Mouse (Mus musculus): ENCODE measurements around the gene B430306N03Rik. TPM values are rescaled to one million over a fixed set of nuclear protein-coding genes. Genes with fewer than 3 reads are reported as not detected.
"Not testable (repeated sequence)": the region's sequence is repeated elsewhere in the genome, so short reads cannot be mapped to it uniquely, and the experiment has no call there.

B430306N03Rik gene
- total RNA-seq, 2 experiments from 2014 or later: 0.05 to 0.34 TPM

DNA sequence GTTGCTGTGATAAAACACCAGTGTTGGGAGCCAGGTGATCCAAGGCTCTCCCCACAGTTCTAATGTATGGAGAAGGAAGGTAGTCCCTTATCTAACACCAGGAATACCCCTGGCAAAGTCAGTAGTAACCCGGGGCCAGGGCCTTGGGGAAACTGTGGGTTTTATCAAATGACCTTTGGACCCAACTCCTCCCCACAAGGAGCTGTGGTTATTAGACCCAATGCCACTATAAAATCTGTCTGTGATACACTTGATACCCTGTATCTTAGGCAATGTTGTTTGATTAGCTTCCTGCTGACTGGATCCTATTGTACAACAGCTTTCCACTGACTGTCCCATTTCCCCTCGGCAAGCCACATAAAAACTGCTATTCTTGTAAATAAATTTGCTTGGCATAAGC is 3.8 kb upstream of the B430306N03Rik start:
- no peak for DNase-seq

DNA sequence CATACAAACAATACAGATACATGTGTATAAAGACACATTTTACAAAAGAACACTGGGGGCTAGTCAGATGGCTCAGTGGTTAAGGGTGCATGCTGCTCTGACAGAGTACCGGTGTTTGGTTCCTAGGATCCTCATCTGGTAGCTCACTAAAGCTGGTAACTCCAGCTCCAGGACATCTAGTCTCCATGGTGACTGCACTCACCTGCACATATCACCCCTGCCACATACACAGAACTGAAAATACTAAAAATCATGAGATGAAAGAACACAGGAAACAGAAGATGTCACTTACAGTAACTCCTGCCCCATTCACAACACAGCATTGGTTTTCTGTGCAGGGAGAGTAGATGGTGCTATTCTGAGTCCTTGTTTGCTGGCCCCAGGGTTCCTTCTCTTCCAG is 2.7 kb downstream of the B430306N03Rik start:
- DNase-seq: no peak

DNA sequence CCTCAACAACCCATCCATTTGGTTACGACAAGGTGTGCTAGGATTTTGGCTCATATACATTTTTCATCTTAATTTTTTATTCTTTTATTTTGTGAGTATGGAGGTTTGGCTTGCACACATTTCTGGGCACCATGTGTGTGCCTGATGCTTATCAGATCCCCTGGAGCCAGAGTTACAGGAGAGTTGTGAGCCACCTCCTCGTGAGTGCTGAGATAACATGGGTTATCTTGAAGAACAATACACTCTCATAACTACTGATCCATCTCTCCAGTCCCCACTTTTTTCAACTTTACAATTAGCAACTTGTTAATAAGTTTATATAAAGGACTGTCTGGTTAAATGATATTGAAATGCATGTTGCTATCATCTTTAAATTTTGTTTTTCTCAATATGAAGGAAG is 5.3 kb downstream of the B430306N03Rik start:
- DNase-seq: no peak

DNA sequence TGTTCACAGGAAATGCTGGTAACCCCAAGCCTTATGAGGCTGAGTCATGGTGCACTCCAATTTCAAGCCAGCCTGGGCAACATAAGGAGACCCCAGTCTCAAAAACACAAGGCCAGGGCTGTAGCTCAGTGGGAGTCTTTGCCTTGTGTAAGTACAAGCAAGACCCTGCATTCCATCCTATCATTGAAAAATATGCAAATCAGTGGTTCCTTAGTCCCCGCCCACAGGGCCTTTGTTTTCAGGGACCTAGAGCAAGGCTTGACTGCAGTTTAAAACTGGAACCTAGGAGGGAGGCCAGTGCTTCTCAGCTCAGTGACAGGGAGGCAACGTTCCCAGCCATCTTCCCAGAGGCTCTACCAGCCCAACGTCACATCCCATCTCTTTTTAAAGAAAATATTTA is 7.3 kb downstream of the B430306N03Rik start:
- no peak for DNase-seq

DNA sequence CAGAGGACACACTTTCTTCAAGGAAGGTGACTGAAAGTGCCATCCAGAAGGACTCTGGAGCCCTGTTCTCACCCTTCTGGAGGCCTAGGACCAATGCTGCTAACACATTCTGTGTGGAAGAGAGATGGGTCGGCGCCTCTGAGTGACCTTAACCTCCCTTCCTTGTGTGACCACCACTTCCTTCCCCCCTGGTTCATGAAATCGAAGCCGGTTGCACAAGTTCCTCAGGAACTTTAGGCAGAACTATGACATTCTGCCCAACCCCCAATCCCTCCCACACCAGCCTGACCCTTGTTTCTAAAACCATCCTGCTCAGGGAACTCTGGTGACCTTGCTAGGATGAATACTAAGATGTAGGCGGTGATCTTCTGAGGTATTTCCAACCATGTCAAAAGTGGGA is 8.3 kb downstream of the B430306N03Rik start:
- DNase-seq: no peak

DNA sequence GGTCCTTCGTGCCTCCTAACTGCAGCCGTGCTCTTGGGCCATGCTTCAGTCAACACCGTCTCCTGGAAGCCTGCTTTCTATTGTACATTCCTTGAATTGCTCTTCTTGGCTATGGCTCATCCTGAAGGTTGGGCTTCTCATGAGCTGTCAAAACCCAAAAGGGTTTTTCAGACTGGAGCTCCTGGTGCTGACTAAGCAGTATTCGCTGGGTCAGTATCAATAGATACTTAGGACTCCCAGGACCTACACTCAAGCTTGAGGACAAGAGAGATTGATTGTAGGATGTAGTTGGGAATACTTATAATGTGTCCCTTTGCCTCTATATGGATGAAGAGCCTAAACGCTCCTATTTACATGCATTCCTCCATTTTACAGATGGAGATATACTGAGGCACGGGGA is 9.2 kb downstream of the B430306N03Rik start:
- no peak for DNase-seq

DNA sequence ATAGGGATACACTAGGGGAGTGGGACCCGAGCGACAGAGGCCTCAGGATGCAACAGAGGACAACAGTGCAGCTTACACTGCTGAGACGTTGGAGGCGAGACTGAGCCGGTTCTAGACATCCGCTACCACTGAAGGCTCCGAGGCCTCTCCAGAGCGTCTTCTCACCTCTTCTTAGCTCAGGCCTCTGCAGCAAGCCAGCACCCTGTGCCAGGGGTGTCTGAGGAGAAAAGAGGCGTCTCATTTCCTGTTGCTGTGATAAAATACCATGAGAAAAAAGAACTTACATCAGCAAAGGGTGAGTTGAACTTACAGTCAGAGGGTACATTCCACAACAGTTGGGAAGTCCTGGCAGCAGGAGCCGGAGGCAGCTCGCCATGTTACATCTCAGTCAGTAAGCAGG is 9.7 kb downstream of the B430306N03Rik start:
- DNase-seq: no peak

DNA sequence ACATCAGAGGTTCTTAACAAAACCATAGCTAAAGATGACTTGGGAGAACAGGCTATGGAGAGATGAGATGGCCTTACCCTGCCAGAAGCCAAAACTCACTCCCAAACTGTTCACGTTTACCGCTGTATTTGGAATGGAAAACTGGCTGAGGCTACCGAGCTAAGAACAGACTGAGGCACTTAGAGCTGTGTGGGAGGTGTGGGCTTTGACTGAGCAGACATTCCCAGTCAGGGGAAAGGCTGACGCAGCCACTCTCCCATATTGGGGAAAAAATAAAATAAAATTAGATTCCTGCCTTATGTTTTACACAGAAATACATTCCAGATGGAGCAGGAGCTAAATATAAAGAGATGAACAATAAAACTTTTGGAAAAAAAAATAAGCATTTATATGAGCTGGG is 10.7 kb downstream of the B430306N03Rik start:
- no peak for DNase-seq

DNA sequence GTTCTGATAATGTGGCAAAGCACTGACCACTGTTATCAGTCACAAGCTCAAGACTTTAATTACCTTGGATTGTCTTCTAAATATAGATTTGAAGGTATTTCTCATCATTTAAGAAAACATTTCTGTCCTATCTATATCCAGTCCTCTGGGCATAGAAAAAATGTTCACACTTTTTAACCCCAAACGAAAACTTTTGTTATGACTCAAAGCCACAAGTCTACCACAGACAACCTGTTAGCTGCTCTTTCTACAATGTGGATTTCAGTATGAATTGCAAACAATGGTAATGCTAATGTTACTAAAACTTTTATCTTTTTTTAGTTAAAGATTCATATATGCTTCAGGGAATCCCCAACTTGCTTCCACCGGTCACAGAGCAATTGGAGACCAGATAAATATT is 16.6 kb downstream of the B430306N03Rik start:
- DNase-seq: no peak

DNA sequence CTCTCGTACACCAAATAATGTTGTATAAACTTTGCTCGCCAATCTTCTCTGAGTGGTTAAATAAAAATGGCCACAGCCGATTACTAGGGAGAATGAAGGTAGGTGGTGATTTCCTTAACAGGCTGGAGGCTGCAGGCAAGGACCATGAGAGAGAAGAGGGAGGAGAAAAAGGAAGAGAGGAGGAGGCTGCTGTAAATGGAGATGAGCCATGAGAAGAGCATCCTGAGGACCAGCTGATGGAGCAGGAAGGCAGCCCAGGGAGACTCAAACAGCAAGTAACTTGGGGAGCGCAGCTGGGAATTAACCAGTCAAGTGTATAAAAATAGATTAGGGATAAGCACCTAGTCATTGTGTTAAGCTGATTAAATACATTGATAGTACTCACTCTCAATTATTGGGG is 18.2 kb downstream of the B430306N03Rik start:
- no peak for DNase-seq

DNA sequence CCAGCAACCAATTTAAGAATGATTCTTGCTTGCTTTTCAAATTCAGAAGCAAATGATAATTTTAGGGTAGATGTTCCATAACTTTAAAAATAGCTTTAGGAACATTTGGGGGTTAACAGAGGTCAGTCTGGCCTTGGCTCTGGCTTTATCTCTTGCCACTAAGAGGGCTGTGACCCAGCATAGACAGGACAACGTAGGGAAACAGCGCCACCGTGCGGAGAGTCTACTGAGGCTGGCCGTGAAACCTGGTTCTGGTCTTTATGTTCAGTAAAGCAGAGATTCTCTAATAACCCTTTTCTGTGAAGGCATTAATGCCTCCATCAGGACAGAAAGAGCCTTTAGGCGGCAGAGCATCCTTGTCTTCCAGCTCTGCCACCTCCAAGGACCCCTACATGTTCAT is 20.9 kb downstream of the B430306N03Rik start:
- peak; percentile 87 for DNase-seq

DNA sequence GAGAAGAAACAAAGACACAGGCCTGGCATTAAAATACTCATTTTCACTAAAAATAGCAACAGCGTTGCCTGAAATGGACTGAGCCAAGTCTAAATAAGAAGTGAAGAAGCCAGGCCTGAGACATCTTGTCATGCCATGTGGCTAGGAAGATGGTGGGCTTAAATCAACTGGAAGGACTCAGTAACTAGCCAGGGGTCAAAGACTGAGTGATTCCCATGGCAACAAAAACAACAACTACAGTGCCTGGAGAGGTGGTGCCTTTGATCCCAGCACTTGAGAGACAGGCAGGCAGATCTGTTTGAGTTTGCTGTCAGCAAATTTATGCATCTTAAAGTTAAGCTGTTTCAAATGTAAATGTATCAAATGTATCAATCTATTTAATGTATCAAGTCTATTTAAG is 24.3 kb downstream of the B430306N03Rik start:
- no peak for DNase-seq

DNA sequence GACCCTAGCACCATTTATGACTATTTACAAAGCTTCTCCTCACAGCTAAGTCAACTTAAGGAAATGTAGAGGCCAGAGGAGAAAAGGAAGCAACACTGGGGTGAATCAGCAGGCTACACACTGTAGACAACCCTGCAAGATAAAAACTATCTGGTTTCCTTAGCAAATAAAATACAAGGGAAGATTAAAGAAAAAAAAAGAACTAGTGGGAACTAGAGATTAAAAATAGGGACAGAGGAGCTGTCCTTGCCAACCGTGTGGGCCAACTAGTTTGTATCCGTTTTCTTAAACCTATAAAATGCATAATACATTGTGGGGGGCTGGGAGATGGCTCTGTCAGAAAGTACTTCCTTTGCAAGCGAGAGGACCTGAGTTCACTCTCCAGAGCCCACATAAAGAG is 26.0 kb downstream of the B430306N03Rik start:
- DNase-seq: no peak

DNA sequence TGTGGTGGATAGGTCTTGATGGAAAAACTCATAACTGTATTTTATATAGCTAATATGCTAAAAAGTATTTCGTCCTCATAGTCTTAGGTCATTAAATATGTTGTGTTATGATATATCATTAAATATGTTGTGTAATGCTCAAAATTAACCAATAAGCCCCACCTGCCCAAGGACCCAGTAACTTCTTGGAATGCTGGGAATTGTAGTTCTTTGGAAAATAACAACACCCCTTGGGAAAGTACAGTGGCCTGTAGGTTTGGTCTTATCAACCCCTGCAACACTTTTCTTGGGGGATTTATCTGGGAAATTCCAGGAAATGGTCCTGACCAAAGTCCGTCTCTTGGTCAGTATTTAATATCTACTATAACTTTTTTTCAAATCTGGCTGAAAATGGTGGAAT is 27.1 kb downstream of the B430306N03Rik start:
- no peak for DNase-seq

DNA sequence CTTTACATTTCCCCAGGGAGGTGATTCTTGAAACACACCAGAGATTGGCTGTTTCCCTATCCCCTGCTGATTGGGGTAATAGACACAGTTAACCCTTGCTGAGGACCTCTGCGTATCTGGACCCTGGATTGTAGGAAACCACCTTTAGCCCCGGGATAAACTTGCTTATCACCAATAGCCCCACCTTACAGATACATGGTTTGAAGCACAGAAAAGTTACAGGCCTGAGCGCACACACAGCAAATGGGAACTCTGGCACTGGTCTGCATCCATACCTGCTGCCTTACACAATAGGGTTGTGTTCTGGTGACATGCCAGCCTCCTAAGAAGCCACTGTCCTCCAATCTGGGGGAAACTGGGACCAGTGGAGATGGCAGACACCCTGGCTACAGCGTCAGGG is 29.9 kb downstream of the B430306N03Rik start:
- no peak for DNase-seq

DNA sequence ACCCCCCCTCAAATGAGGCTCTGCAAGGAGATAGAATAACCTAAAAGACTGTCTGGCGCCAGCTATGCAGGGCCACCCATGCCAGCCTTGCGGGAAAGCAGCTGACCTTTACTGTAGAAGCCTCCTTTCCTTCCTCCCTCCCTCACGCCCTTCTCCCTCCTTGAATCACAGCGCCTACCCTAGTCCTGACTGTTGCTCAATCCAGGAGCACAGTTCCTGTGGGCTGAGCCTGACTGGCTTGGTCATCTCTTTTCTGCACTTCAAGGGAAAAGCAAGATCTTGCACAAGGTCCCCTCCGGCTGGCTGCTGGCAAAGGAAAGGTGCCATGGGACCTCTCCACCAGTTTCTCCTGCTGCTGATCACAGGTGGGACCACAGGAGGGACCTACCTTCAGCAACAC is 30.3 kb downstream of the B430306N03Rik start, which contains the start of gene Trem2:
TSS of gene Trem2 (plus strand) at position 171 of the 400 bp plus-strand sequence.
- DNase-seq: no peak

DNA sequence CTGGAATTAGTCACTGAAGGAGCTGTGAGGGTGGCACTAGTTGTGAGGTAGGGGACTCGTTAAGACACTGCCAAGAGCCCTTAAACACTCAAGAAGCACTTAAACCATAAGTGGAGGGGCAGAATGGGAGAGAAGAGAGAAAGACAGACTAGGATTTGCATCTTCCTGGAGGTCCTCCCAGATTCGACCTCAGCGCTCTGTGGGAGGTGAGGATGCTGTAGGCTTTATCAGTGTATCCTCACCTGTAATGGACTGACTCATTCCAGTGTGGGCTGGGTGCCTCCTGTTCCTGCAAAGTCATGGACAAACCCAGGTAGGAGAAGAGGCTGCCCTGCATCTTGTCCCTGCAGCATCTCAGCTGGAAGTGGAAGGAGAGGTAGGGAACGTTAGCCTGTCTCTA is 30.9 kb downstream of the B430306N03Rik start:
- DNase-seq: no peak

DNA sequence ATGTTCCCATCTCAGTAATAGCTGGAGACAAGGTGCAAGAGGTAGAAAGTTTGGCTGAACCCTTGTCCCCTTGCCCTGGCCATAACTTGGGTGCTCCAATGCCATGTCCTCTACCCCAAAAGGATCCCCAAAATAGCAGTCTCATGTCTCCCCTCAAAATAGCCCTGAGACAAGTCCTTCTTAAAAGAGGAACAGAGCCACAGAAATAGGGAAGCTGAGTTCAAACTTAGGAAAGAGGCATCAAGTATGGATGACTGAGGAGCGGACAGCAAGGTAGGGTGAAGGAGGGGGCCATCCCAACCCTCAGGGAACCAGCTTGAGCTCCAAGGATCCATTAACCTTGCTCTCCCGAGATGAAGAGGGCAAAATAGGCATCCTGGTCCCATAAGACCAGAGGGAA is 31.3 kb downstream of the B430306N03Rik start:
- DNase-seq: no peak

DNA sequence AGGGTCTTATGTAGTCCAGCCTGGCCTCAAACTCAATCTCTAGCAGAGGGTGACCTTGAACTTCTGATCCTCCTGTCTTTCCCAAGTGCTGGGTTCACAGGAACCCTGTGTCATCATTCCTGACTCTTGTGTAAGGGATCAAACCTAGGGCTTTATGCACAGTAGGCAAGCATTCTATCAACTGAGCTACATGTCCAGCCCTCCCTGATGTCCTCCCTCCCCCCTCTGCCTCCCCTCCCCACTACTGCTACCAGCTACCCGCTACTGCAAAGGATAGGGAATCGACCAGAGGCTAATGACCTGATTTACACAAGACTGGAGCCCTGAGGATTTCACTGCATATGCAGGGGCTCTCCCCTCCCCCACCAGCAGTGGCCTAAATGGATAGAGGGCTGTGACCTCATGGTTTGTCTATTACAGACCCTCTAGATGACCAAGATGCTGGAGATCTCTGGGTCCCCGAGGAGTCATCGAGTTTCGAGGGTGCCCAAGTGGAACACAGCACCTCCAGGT is 34.8 kb downstream of the B430306N03Rik start:
- no peak for DNase-seq

DNA sequence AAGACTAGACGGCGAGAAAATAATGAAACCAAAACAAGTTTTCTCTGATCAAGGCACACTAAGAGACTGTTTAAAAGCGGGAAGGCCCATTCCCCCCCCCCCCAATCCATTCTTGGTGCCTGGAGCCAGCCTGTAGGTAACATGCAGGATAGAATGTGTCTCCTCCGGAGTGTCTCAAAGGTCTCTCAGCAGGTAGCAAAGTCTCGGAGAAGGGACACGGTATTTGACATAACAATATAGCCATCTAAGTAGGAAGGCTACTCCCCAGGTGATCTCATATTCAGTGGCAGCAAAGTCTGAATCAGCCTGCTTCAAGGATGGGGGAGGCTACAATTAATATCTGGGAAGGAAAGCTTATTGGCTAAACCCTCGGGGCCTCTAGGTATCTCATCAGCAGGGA is 37.0 kb downstream of the B430306N03Rik start:
- DNase-seq: not testable (repeated sequence)

DNA sequence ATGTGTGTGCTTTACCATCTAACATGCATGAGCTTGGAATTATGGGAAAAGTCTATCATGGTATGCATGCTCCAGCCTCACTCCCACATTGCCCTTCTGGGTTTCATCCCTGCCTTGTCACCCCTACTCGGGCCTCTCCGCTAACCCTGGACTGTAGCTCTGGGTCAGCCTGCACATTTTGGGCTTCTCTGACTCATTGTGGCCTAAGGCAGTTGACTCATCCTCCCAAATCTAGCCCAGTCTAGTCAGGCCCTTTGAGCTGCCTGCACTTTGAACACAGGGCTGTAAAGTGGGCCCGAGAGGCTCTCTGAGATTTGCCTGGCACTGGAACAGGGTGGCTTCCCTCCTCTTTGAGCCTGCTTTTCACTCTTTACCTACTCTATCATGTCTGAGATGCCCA is 39.9 kb downstream of the B430306N03Rik start:
- DNase-seq: no peak

DNA sequence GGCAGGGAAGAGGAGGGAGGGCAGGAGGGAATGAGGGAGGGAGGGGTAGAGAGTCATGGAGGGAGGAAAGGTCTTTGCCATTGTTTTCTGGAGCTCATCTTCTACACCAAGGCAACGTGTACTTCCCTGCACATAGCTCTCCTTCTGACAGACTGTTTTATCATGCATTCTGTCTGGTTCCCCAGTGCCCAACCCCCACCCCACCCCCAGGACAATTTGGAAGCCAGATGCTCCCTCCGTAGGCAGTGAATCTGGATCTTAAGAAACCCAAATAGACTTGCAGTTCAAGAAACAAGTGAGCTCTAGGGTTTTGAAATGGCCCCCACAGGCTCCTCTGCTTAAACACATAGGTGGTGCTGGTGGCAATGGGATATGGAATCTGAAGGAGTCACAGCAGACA is 42.0 kb downstream of the B430306N03Rik start:
- no peak for DNase-seq

DNA sequence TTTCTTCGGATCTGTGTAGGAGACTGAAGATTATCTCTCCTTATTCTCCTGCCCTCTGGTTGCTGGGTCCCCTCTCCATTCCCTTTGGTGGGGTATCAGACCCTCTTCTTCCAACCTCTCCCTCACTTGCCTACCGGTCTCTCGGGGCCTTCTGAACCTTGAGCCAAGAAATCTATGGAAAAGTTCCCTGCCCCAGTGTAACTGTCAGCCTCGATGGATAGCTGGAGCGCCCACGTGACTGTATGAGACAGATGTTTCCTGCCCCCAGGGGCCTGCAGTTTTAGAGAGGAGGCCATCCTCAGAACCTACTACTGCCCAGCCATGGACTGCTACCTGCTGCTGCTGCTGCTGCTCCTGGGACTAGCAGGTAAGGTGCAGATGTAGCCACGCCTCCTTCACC is 43.7 kb downstream of the B430306N03Rik start, which contains the start of gene Treml1:
TSS of gene Treml1 (plus strand) at position 301 of the 400 bp plus-strand sequence.
- no peak for DNase-seq

DNA sequence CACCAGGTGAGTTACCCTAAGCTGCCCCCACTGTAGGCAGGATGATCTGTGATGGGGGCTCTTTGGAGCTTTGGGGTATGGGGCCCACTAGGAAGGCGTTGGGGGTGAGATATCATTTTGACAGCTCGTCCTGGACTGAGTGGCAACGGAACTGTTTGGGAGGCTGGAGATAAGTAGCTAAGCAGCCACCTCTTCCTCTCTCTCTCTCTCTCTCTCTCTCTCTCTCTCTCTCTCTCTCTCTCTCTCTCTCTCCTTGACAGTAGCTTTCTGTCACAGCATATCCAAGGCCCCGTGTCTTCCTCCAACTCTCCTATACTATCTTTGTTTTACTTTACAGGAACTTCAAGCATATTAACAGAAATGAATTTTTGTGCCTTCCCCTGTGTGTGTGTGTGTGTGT is 44.5 kb downstream of the B430306N03Rik start:
- DNase-seq: no peak

DNA sequence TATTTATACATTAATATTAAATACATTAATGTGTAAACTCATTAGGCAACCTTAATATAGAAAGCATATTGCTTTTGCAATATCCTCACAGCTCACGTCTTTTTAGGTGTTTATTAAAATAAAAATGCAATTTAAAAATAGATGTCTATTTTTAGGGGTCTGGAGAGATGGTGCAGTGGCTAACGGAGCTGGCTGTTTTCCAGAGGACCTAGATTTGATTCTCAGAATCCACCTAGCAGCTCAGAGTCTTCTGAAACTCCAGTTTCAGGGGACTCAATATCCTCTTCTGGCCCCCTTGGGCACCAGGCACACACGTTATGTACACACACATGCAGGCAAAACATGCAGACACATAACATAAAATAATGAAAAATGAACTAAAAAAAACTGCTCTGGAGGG is 46.4 kb downstream of the B430306N03Rik start:
- no peak for DNase-seq

Data from gastrocnemius, postnatal 10 days (tissue).